Mouse (Mus musculus) CH12.LX (cell line): ENCODE data around the gene Dusp16. TPM values are rescaled to one million over a fixed set of nuclear protein-coding genes. Genes with fewer than 3 reads are reported as not detected.

Experiments
- DNase-seq: peaks from one replicate; pipeline ENCODE4 v3.0.0-alpha.2; 2013; ENCODE audit errors: extremely low read depth
- H3K27ac ChIP-seq: 2 replicates; pipeline ENCODE4 v1.5.1; 2012; ENCODE audit warnings: low read depth, mild to moderate bottlenecking, control low read depth, moderate library complexity; ENCODE audit not compliant: insufficient read depth
- H3K27me3 ChIP-seq: replicated peaks from 2 replicates; pipeline ENCODE3; 2012; ENCODE audit warnings: inconsistent platforms
- H3K36me3 ChIP-seq, 2 experiments: replicated peaks in 1 of 2; 2 replicates each; pipeline versions ENCODE3 to v1.6.1; 2012; ENCODE audit warnings: inconsistent platforms in 1 of 2, low read length in 1 of 2, mild to moderate bottlenecking in 1 of 2, mixed read lengths in 1 of 2, moderate library complexity in 1 of 2; ENCODE audit not compliant: control insufficient read depth in 1 of 2, insufficient read depth in 1 of 2
- H3K4me1 ChIP-seq, 2 experiments: 2 replicates each; pipeline ENCODE4 v1.6.1; 2012; ENCODE audit warnings: inconsistent platforms in 1 of 2, moderate library complexity in 1 of 2; ENCODE audit not compliant: insufficient read depth in 2 of 2, control insufficient read depth in 1 of 2
- H3K4me2 ChIP-seq: 2 replicates; pipeline ENCODE4 v1.6.1; 2012; ENCODE audit warnings: low read depth, mild to moderate bottlenecking, control low read depth; ENCODE audit not compliant: poor library complexity, insufficient read depth, severe bottlenecking
- H3K4me3 ChIP-seq, 3 experiments: fragments of 150-350 bp in 1 of 3; sonication (generic) in 1 of 3; replicated peaks in 1 of 3; 2 replicates each; pipeline versions ENCODE3 to v1.5.1; 2011 to 2012; ENCODE audit warnings: low read depth in 2 of 3, low read length in 2 of 3, mild to moderate bottlenecking in 2 of 3, moderate library complexity in 2 of 3, control low read depth in 1 of 3, improper control_type of control experiment in 1 of 3, inconsistent platforms in 1 of 3, mixed read lengths in 1 of 3; ENCODE audit not compliant: poor library complexity in 1 of 3
- H3K79me2 ChIP-seq: replicated peaks from 2 replicates; pipeline ENCODE4 v1.6.1; 2012; ENCODE audit warnings: mild to moderate bottlenecking, moderate library complexity; ENCODE audit not compliant: control insufficient read depth, poor library complexity, insufficient read depth, severe bottlenecking; ENCODE audit errors: extremely low read depth
- H3K9ac ChIP-seq: 2 replicates; pipeline ENCODE4 v1.6.1; 2012; ENCODE audit warnings: low read depth, mild to moderate bottlenecking, control low read depth, moderate library complexity; ENCODE audit not compliant: insufficient read depth
- H3K9me3 ChIP-seq: replicated peaks from 2 replicates; pipeline ENCODE3; 2012; ENCODE audit warnings: low read length, inconsistent platforms, mixed read lengths
- CHD2 ChIP-seq: IDR thresholded peaks from 2 replicates; pipeline ENCODE4 v1.6.1; 2011; ENCODE audit warnings: low read length, improper control_type of control experiment
- CTCF ChIP-seq, 2 experiments: IDR thresholded peaks in 1 of 2; conservative IDR thresholded peaks in 1 of 2; 2 replicates each; pipeline ENCODE4 v1.5.1; 2011 to 2012; ENCODE audit warnings: low read depth in 2 of 2, low read length in 2 of 2, improper control_type of control experiment in 1 of 2, inconsistent platforms in 1 of 2, mild to moderate bottlenecking in 1 of 2, moderate library complexity in 1 of 2
- ELF1 ChIP-seq: IDR thresholded peaks from 2 replicates; pipeline ENCODE4 v1.6.1; 2014; ENCODE audit warnings: low read depth, mild to moderate bottlenecking, inconsistent platforms, low read length, improper control_type of control experiment
- GABPA ChIP-seq: IDR thresholded peaks from 2 replicates; pipeline ENCODE4 v1.6.1; 2012; ENCODE audit warnings: low read depth, low read length, improper control_type of control experiment, inconsistent platforms; ENCODE audit not compliant: insufficient replicate concordance
- HCFC1 ChIP-seq: IDR thresholded peaks from 2 replicates; pipeline ENCODE4 v1.6.1; 2012; ENCODE audit warnings: low read depth, mild to moderate bottlenecking, inconsistent platforms, low read length, improper control_type of control experiment
- JUN ChIP-seq: IDR thresholded peaks from 2 replicates; pipeline ENCODE4 v1.6.1; 2011; ENCODE audit warnings: low read depth, mild to moderate bottlenecking, low read length, improper control_type of control experiment, moderate library complexity; ENCODE audit not compliant: insufficient read depth
- JUND ChIP-seq: conservative IDR thresholded peaks from 2 replicates; pipeline ENCODE4 v1.6.1; 2011; ENCODE audit warnings: low read depth, low read length, improper control_type of control experiment
- KAT2A ChIP-seq: IDR thresholded peaks from 2 replicates; pipeline ENCODE4 v1.6.1; 2012; ENCODE audit warnings: low read length, improper control_type of control experiment, inconsistent platforms; ENCODE audit not compliant: insufficient replicate concordance
- MAZ ChIP-seq: IDR thresholded peaks from 2 replicates; pipeline ENCODE4 v1.6.1; 2012; ENCODE audit warnings: low read depth, mild to moderate bottlenecking, inconsistent platforms, low read length, improper control_type of control experiment, moderate library complexity
- MEF2A ChIP-seq: IDR thresholded peaks from 2 replicates; pipeline ENCODE4 v1.6.1; 2014; ENCODE audit warnings: low read depth, mild to moderate bottlenecking, inconsistent platforms, low read length, improper control_type of control experiment, borderline replicate concordance
- MXI1 ChIP-seq: IDR thresholded peaks from 2 replicates; pipeline ENCODE4 v1.6.1; 2011; ENCODE audit warnings: mild to moderate bottlenecking, low read depth, low read length, improper control_type of control experiment
- NELFE ChIP-seq: IDR thresholded peaks from 2 replicates; pipeline ENCODE4 v1.6.1; 2011; ENCODE audit warnings: low read depth, low read length, improper control_type of control experiment
- NRF1 ChIP-seq: IDR thresholded peaks from 2 replicates; pipeline ENCODE4 v1.6.1; 2014; ENCODE audit warnings: low read depth, mild to moderate bottlenecking, inconsistent platforms, low read length, improper control_type of control experiment, moderate library complexity
- POLR2AphosphoS2 ChIP-seq: IDR thresholded peaks from 2 replicates; pipeline ENCODE4 v1.6.1; 2011; ENCODE audit warnings: low read depth, low read length, improper control_type of control experiment
- RAD21 ChIP-seq: IDR thresholded peaks from 2 replicates; pipeline ENCODE4 v1.6.1; 2011; ENCODE audit warnings: low read depth, mild to moderate bottlenecking, low read length, improper control_type of control experiment, moderate library complexity
- SMC3 ChIP-seq: IDR thresholded peaks from 2 replicates; pipeline ENCODE4 v1.6.1; 2011; ENCODE audit warnings: low read depth, low read length, improper control_type of control experiment
- TBP ChIP-seq: conservative IDR thresholded peaks from 2 replicates; pipeline ENCODE4 v1.6.1; 2011; ENCODE audit warnings: low read depth, low read length, improper control_type of control experiment
- TCF12 ChIP-seq: IDR thresholded peaks from 2 replicates; pipeline ENCODE4 v1.6.1; 2014; ENCODE audit warnings: low read depth, mild to moderate bottlenecking, inconsistent platforms, low read length, improper control_type of control experiment
- UBTF ChIP-seq: IDR thresholded peaks from 2 replicates; pipeline ENCODE4 v1.6.1; 2012; ENCODE audit warnings: low read depth, mild to moderate bottlenecking, inconsistent platforms, low read length, improper control_type of control experiment, moderate library complexity
- USF2 ChIP-seq: conservative IDR thresholded peaks from 2 replicates; pipeline ENCODE4 v1.6.1; 2011; ENCODE audit warnings: low read depth, low read length, improper control_type of control experiment
- dilution Hi-C: fragments of 300-500 bp; cut with MboI; formaldehyde crosslinking; loops from 2 replicates; pipeline ENCODE4 v1.14.3; 2020; ENCODE audit warnings: low sequenced_read_pairs; ENCODE audit not compliant: extremely low pct_unique_long_range_greater_than_20kb, extremely low pct_ligation_motif_present
- in situ Hi-C: fragments of 300-500 bp; cut with MboI; formaldehyde crosslinking; loops from 3 replicates; pipeline ENCODE4 v1.14.3; 2019; ENCODE audit warnings: low sequenced_read_pairs, low pct_ligation_motif_present, low pct_unique_long_range_greater_than_20kb, mixed read lengths
- polyA plus RNA-seq: library from polyadenylated mRNA; unstranded; fragments of >175 nt; gene quantifications from 2 replicates; pipeline ENCODE4 v1.2.1, GENCODE M21; 2012; ENCODE audit warnings: low read depth; ENCODE audit not compliant: insufficient read length
- total RNA-seq, 2 experiments: library from RNA; depleted of rRNA; stranded (reverse); fragments of 300-350 nt in 1 of 2; fragments of >200 nt in 1 of 2; gene quantifications; 2 replicates each; pipeline ENCODE4 v1.2.3; 2012 to 2014

The Dusp16 gene
- total and polyA plus RNA-seq, 3 experiments: 3.7 to 13.1 (median 10.6) TPM

- peaks cover 10 to 19% of the 10 kb centered on the region in 2 experiments for H3K4me1 ChIP-seq
- no peak overlapping the region for H3K4me3 ChIP-seq
- dilution Hi-C loops: no loop called here
- H3K27me3 ChIP-seq: no peaks in the 10 kb centered on the region
- no peaks in the 10 kb centered on the region for H3K79me2 ChIP-seq
- in situ Hi-C loops: no loop called here
- H3K27ac ChIP-seq: no peak overlapping the region
- no peaks in the 10 kb centered on the region for H3K9me3 ChIP-seq
- no peaks in the 10 kb centered on the region for H3K36me3 ChIP-seq
- TF ChIP-seq ELF1 (no peak), CTCF (conservative IDR thresholded peaks at IDR 0.05 in 1 of 2, IDR thresholded peaks at IDR 0.05 in 1 of 2; ENCODE audit: low read depth in 2 of 2, low read length in 2 of 2) (peak; percentile 70 to 74), SMC3 (peak; percentile 62), RAD21 (peak; percentile 23)
- H3K9ac ChIP-seq: no peak overlapping the region
- no peak for DNase-seq
- H3K4me2 ChIP-seq: no peak overlapping the region
Measured at GRCm38 (mm10) chr6:134822844-134823243, 30.4 kb upstream of the Dusp16 start.

DNA sequence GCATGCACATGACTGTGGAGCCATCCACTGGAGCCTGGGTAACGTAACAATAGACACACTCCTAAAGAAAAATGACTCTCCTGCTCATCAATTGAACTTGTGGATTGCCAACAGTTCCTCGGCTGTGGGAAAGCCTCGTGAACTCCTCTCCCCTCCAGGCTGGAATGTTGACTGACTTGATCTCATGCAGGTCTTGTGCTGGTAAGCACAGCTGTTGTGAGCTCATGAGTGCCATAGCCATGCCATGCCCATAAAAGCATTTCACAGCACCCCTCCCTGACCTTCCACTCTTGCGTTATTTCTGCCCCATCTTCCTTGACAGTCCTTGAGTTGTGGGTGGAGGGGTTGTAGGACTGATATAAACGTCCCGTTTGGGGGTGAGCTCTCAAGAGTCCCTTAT is 28.0 kb upstream of the Dusp16 start:
- Histone ChIP-seq H3K4me1 (peaks cover 10 to 19% of the 10 kb centered on the region in 2 experiments), H3K4me2 (no peak overlapping the region), H3K36me3 (no peaks in the 10 kb centered on the region), H3K27me3 (no peaks in the 10 kb centered on the region), H3K4me3 (no peak overlapping the region), H3K27ac (no peak overlapping the region), H3K9ac (no peak overlapping the region), H3K79me2 (no peaks in the 10 kb centered on the region), H3K9me3 (no peaks in the 10 kb centered on the region)
- in situ Hi-C loops (no loop called here), dilution Hi-C loops (no loop called here)
- no peak for DNase-seq
- no peak for TF ChIP-seq GABPA
- TF ChIP-seq JUND: no peak
- no peak for TF ChIP-seq MEF2A
- no peak for TF ChIP-seq JUN
- no peak for TF ChIP-seq CHD2
- no peak for TF ChIP-seq NRF1
- TF ChIP-seq USF2: no peak
- no peak for TF ChIP-seq HCFC1
- no peak for TF ChIP-seq POLR2AphosphoS2
- TF ChIP-seq NELFE: no peak
- no peak for TF ChIP-seq TCF12
- no peak for TF ChIP-seq UBTF
- TF ChIP-seq CTCF (conservative IDR thresholded peaks at IDR 0.05 in 1 of 2, IDR thresholded peaks at IDR 0.05 in 1 of 2; ENCODE audit: low read depth in 2 of 2, low read length in 2 of 2): no peak
- TF ChIP-seq KAT2A: no peak
- TF ChIP-seq TBP: no peak
- TF ChIP-seq MAZ: no peak
- TF ChIP-seq MXI1: no peak
